Mouse (Mus musculus) liver, embryonic 11.5 days (tissue): ENCODE results near the gene Rps18. TPM values are rescaled to one million over a fixed set of nuclear protein-coding genes. Genes with fewer than 3 reads are reported as not detected.
A peak's percentile ranks its signal among the peaks of the same experiment; 100 is the strongest.

ENCODE experiments used
- ATAC-seq: fragments of 200-750 bp; cut with Nextera tagmentation; replicated peaks from 2 replicates; pipeline ENCODE4 v1.8.0; 2017; ENCODE audit warnings: moderate number of reproducible peaks, mild to moderate bottlenecking, moderate TSS enrichment, moderate library complexity; ENCODE audit not compliant: low FRiP score
- DNase-seq: peaks from one replicate; pipeline ENCODE4 v3.0.0-alpha.2; 2017; ENCODE audit warnings: low spot score
- H3K27ac ChIP-seq: fragments of 300-500 bp; sonication (generic); 2 replicates; pipeline ENCODE4 v1.5.1; 2014; ENCODE audit warnings: mild to moderate bottlenecking, low read depth, low read length, control low read depth
- H3K27me3 ChIP-seq: fragments of 300-500 bp; sonication (generic); replicated peaks from 2 replicates; pipeline ENCODE4 v1.6.1; 2014; ENCODE audit warnings: low read length, mixed read lengths; ENCODE audit not compliant: control insufficient read depth, insufficient read depth
- H3K36me3 ChIP-seq: fragments of 300-500 bp; sonication (generic); 2 replicates; pipeline ENCODE4 v1.6.1; 2014; ENCODE audit warnings: mild to moderate bottlenecking, low read length, moderate library complexity, mixed read lengths; ENCODE audit not compliant: control insufficient read depth, insufficient read depth
- H3K4me1 ChIP-seq: fragments of 300-500 bp; sonication (generic); replicated peaks from 2 replicates; pipeline ENCODE4 v1.6.1; 2014; ENCODE audit warnings: low read length, mixed read lengths; ENCODE audit not compliant: control insufficient read depth, insufficient read depth
- H3K4me2 ChIP-seq: fragments of 300-500 bp; sonication (generic); 2 replicates; pipeline ENCODE4 v1.6.1; 2014; ENCODE audit warnings: mild to moderate bottlenecking, control low read depth, moderate library complexity
- H3K4me3 ChIP-seq: fragments of 300-500 bp; sonication (generic); 2 replicates; pipeline ENCODE4 v1.5.1; 2014; ENCODE audit warnings: low read depth, low read length, control low read depth
- H3K9ac ChIP-seq: fragments of 300-500 bp; sonication (generic); 2 replicates; pipeline ENCODE4 v1.6.1; 2014; ENCODE audit warnings: low read depth, low read length, control low read depth
- H3K9me3 ChIP-seq: fragments of 300-500 bp; sonication (generic); 2 replicates; pipeline ENCODE4 v1.6.1; 2016; ENCODE audit warnings: low read length, inconsistent platforms, mixed read lengths; ENCODE audit not compliant: control insufficient read depth
- WGBS: fragments of 180-500 bp; shearing (Covaris S2); extraction: QIAGEN DNeasy Blood & Tissue Kit; methylation state at CpG from one replicate; pipeline ENCODE4 v1.1.7; 2014; 5-methylcytosine and 5-hydroxymethylcytosine counted together
- polyA plus RNA-seq: library from polyadenylated mRNA; unstranded; fragments of >200 nt; fragmentation: Nextera tagmentation; extraction: Ambion mirVana; gene quantifications from 2 replicates; pipeline ENCODE4 v1.2.1, GENCODE M21; 2014

Rps18 gene
- polyA plus RNA-seq, 1 experiment from 2014 or later: 2,343 TPM

DNA sequence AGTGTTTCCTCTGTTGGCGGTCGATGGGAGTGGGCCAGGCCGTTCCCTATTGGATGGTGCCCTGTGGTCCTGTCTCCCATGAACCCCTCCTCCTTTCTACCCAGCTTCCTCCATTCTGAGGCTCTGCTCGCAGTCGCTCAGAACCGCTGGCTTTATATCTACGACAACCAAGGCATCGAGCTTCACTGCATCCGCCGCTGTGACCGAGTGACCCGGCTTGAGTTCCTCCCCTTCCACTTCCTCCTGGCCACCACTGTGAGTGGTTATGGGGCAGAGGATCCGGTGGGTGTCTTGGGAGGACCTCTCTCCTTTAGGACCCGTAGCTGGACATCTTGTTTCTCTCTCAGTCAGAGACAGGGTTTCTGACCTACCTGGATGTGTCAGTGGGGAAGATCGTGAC is 12.3 kb downstream of the Rps18 start:
- Histone ChIP-seq H3K27me3 (no peaks in the 10 kb centered on the region), H3K9ac (no peak overlapping the region), H3K9me3 (no peaks in the 10 kb centered on the region), H3K4me3 (no peak overlapping the region; the same call in 1 of the 2 replicates), H3K27ac (no peak overlapping the region), H3K36me3 (peaks cover 30% of the 10 kb centered on the region), H3K4me1 (peaks cover 18% of the 10 kb centered on the region), H3K4me2 (no peak overlapping the region)
- ATAC-seq: no peak
- DNase-seq: no peak
- 92% methylated on average over 15 of the region's 15 CpGs for WGBS

DNA sequence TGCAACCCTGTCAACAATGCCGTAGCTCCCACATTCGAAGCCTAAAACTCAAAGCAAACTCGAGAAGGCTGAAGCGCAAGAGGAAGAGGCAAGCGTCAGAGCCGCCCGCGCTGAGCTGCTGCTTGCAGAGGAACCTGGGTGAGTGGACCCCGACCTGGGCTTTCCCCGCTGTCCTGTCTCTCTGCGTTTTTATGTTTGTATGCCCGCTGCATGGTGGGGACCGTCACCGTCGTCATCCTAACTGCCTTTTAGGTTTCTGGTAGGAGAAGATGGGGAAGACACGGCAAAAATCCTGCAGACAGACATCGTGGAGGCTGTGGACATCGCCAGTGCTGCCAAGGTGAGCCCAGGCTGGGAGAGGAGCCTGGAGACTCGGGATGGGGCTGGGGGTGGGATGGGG is 14.4 kb downstream of the Rps18 start:
- Histone ChIP-seq H3K4me1 (peaks cover 19% of the 10 kb centered on the region), H3K27ac (no peak overlapping the region), H3K9ac (peak overlapping the region; percentile 83), H3K4me2 (peak overlapping the region; percentile 92), H3K36me3 (peaks cover 34% of the 10 kb centered on the region), H3K4me3 (peak overlapping the region; percentile 91), H3K27me3 (no peaks in the 10 kb centered on the region), H3K9me3 (no peaks in the 10 kb centered on the region)
- ATAC-seq: no peak
- DNase-seq: no peak
- WGBS: 45% methylated on average over 19 of the region's 19 CpGs

DNA sequence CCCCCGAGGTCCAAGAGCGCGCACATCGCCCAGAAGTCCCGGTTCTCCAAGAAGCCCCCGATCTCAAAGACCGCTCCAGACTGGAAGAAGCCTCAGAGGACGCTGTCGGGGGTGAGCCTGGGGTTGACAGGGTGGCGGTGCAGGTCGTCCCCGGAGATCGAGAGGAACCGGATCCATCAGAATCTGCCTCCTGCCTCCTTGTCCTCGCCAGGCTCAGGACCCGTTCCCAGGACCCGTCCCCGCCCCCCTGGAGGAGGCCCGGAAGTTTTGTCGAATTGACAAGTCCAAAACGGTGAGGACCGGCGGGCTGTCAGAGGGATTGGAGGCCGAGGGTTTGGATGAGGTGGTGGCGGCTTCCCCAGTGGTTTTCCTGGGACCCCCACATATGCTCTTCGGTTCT is 14.8 kb downstream of the Rps18 start:
- H3K9me3 ChIP-seq: no peaks in the 10 kb centered on the region
- DNase-seq: no peak
- H3K9ac ChIP-seq: peak overlapping the region; percentile 83
- H3K4me3 ChIP-seq: peak overlapping the region; percentile 91
- ATAC-seq: peak; percentile 7; the same call in 1 of the 2 replicates
- H3K27me3 ChIP-seq: no peaks in the 10 kb centered on the region
- H3K4me2 ChIP-seq: peak overlapping the region; percentile 92
- H3K36me3 ChIP-seq: peaks cover 34% of the 10 kb centered on the region
- peaks cover 19% of the 10 kb centered on the region for H3K4me1 ChIP-seq
- H3K27ac ChIP-seq: no peak overlapping the region
- 1% methylated on average over 26 of the region's 26 CpGs for WGBS

DNA sequence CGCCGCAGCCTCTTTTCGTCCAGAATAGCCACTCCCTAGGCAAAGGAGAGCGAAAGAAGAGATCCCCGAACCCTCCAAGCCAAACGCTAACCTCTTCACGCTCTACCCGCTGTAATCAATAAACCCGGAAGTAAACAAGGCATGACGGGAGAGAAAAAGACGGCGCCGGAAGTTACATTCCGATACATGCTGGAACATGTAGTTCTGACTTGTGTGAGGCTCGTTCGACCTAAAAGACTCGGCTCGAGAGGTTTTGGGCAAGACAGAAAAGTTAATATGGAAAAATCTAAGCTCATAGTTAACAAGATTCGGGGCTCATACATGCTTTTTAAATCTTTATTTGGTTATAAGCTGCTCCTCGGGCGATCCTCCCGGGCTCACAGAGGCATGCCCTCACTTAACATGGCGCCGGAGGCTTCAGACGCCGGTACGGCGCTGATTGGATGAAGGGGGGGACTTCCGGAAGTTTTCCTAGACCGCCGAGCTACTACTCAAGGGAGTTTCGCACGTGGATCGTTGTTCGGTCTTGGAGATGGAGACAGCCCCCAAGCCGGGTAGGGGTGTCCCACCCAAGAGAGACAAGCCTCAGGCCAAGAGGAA is 15.5 kb downstream of the Rps18 start, which contains the start of the genes Pfdn6 and Wdr46:
Pfdn6 (minus strand) TSS at position 138 of the 600 bp plus-strand sequence.
Wdr46 (plus strand) TSS at position 455 of the 600 bp plus-strand sequence.
- H3K4me3 ChIP-seq: peak within 1 kb of the TSS; percentile 91
- no peaks in the 10 kb centered on the region for H3K9me3 ChIP-seq
- no peak within 1 kb of the TSS for H3K27ac ChIP-seq
- no peaks in the 10 kb centered on the region for H3K27me3 ChIP-seq
- H3K9ac ChIP-seq: peak within 1 kb of the TSS; percentile 83
- H3K4me1 ChIP-seq: peaks cover 19% of the 10 kb centered on the region
- H3K36me3 ChIP-seq: peaks cover 37% of the 10 kb centered on the region
- ATAC-seq: peak; percentile 88
- under 1% methylated on average over 36 of the region's 36 CpGs for WGBS
- DNase-seq: peak; percentile 84
- H3K4me2 ChIP-seq: peak within 1 kb of the TSS; percentile 92

DNA sequence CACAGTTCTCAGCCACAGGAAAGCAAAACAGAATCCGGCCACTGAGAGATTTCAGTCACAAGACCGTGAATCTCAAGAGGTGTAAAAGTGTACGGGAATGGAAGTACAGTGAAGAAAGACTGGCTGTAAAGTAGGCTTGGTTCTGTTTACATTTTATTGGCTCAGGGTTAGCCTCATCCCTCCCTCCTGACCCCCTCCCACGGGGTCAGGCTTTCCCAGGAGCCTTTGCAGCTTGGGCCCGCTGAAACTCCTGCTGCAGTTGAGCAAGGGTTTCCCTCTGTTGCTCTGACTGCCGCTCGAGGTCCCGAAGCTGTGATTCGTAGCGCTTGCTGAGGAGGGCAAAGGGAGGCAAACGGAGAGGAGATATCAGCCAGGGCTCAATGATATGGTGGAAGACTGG is 17.0 kb downstream of the Rps18 start:
- WGBS: 73% methylated on average over 11 of the region's 11 CpGs
- peak overlapping the region; percentile 91 for H3K4me3 ChIP-seq
- H3K9ac ChIP-seq: peak overlapping the region; percentile 83
- H3K27me3 ChIP-seq: no peaks in the 10 kb centered on the region
- peak overlapping the region; percentile 92 for H3K4me2 ChIP-seq
- peaks cover 19% of the 10 kb centered on the region for H3K4me1 ChIP-seq
- DNase-seq (no peak), ATAC-seq (no peak)
- no peaks in the 10 kb centered on the region for H3K9me3 ChIP-seq
- no peak overlapping the region for H3K27ac ChIP-seq
- H3K36me3 ChIP-seq: peaks cover 26% of the 10 kb centered on the region; the same call in 1 of the 2 replicates

DNA sequence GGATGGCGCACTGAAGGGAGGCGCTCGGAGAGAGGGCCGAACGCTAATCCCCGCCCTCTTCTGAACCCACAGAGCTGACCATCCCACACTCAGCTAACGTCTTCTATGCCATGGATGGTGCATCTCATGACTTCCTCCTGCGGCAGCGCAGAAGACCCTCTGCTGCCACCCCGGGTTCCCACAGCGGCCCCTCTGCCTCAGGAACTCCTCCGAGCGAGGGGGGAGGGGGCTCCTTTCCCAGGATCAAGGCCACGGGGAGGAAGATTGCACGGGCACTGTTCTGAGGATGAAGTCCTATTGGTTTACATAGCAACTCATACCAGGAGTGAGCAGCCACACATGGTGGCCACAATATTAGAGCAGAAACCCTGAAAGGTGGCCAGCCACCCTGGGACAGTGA is 18.8 kb downstream of the Rps18 start:
- ATAC-seq (no peak), DNase-seq (no peak)
- Histone ChIP-seq H3K4me3 (no peak overlapping the region), H3K4me1 (peaks cover 19% of the 10 kb centered on the region), H3K9ac (no peak overlapping the region), H3K27ac (no peak overlapping the region; the same call in 1 of the 2 replicates), H3K9me3 (no peaks in the 10 kb centered on the region), H3K27me3 (no peaks in the 10 kb centered on the region), H3K36me3 (peaks cover 19% of the 10 kb centered on the region; the same call in 1 of the 2 replicates), H3K4me2 (no peak overlapping the region)
- 83% methylated on average over 15 of the region's 15 CpGs for WGBS

DNA sequence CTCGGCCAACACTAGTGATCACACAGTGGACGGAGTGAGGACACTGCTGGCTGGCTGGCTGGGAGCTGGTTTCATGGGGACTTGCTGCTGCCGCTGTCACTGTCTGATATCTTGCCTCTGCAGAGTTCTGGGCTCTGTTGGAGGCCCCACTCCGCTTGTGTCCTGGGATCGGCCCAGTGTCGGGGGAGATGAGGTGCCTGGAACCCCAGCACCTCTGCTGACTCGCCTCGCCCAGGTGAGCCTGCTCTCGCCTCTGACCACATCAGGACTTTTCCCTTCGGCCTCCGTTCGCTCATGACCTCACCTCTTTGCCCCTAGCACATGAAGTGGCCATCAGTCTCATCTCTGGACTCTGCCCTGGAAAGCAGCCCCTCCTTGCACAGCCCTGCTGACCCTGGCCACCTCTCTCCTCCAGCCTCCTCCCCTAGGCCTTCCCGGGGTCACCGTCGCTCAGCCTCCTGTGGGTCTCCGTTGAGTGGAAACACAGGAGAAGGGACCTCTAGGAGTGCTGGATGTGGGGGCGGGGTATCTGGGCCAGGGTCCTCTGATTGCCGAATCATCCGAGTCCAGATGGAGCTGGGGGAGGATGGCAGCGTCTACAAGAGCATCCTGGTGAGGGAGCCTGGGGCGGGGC is 20.3 kb downstream of the Rps18 start:
- H3K9ac ChIP-seq: no peak overlapping the region
- H3K9me3 ChIP-seq: no peaks in the 10 kb centered on the region
- H3K4me3 ChIP-seq: no peak overlapping the region
- ATAC-seq (no peak), DNase-seq (no peak)
- peaks cover 22% of the 10 kb centered on the region for H3K4me1 ChIP-seq
- 90% methylated on average over 21 of the region's 21 CpGs for WGBS
- H3K27ac ChIP-seq: no peak overlapping the region
- peaks cover 19% of the 10 kb centered on the region; the same call in 1 of the 2 replicates for H3K36me3 ChIP-seq
- H3K27me3 ChIP-seq: no peaks in the 10 kb centered on the region
- no peak overlapping the region; the same call in 1 of the 2 replicates for H3K4me2 ChIP-seq

DNA sequence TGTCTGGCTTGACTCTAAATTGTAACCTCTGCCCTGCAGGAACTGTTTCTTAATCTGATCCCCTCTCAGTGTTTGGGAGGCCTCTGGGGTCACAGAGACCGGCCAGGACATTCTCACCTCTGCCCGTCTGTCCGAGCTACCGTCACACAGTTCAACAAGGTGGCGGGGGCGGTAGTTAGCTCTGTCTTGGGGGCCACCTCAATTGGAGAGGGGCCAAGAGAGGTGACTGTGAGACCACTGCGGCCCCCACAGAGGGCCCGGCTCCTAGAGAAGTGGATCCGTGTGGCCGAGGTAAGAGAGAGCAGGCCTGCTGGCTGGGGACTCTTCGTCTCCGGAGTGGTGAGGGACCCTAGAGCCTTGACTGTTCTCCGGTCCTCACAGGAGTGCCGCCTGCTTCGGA is 22.8 kb downstream of the Rps18 start:
- 87% methylated on average over 15 of the region's 15 CpGs for WGBS
- H3K9ac ChIP-seq: no peak overlapping the region
- peaks cover 14% of the 10 kb centered on the region; the same call in 1 of the 2 replicates for H3K36me3 ChIP-seq

More for the DNA sequence above, 22.8 kb downstream of the Rps18 start:
- no peaks in the 10 kb centered on the region for H3K27me3 ChIP-seq
- no peak overlapping the region for H3K27ac ChIP-seq
- H3K4me3 ChIP-seq: no peak overlapping the region
- H3K9me3 ChIP-seq: no peaks in the 10 kb centered on the region
- H3K4me1 ChIP-seq: peaks cover 16% of the 10 kb centered on the region
- no peak overlapping the region for H3K4me2 ChIP-seq
- DNase-seq (no peak), ATAC-seq (no peak)
